Mouse (Mus musculus): Measurements from ENCODE around the gene Zfp644. TPM values are rescaled to one million over a fixed set of nuclear protein-coding genes. Genes with fewer than 3 reads are reported as not detected.

The Zfp644 gene
- total and polyA plus RNA-seq, 3 experiments: 15.1 to 28.7 (median 17.7) TPM

DNA sequence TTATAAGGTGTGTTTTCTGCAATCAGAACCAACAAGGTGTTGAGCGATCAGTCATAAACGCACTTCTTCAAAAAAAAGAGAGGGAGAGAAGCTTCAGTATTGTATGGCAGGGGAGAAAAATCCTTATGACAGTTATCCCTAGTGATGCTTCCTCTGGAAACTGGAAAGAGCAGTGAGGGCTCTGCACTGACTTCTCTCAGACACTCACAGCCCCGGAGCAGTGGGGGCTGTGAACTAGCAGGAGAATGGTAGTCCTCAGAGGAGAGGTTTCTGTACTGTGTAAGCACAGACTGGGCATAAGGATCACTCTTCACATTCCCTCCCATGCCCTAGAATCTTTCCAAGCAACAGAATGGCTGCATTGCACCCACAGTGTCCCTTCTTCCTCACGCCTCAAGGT lies 122.0 kb downstream of the Zfp644 start:
- H3K9me3 ChIP-seq (replicated peaks; ENCODE audit: low read length): peaks cover 3% of the 10 kb centered on the region
- no peaks in the 10 kb centered on the region for H3K79me2 ChIP-seq (replicated peaks; ENCODE audit: control insufficient read depth, extremely low read depth, insufficient read depth, poor library complexity, severe bottlenecking)
- no peak for TF ChIP-seq USF1 (IDR thresholded peaks at IDR 0.05; ENCODE audit: low read depth, low read length)
- TF ChIP-seq MAX (IDR thresholded peaks at IDR 0.05; ENCODE audit: low read length): no peak
- TF ChIP-seq ZMIZ1 (IDR thresholded peaks at IDR 0.05; ENCODE audit: low read depth, low read length): no peak
- no peak for TF ChIP-seq TCF12 (IDR thresholded peaks at IDR 0.05; ENCODE audit: low read depth, low read length)
- TF ChIP-seq ZNF384 (IDR thresholded peaks at IDR 0.05; ENCODE audit: low read depth, low read length): no peak
- no peak for TF ChIP-seq ZKSCAN1 (IDR thresholded peaks at IDR 0.05; ENCODE audit: borderline replicate concordance, low read depth, low read length)
- TF ChIP-seq JUN (IDR thresholded peaks at IDR 0.05; ENCODE audit: insufficient read depth, low read depth, low read length): no peak
- no peak for TF ChIP-seq PAX5 (IDR thresholded peaks at IDR 0.05; ENCODE audit: low read length)
- TF ChIP-seq CHD1 (IDR thresholded peaks at IDR 0.05; ENCODE audit: low read depth, low read length): no peak
- no peak for TF ChIP-seq POLR2A (IDR thresholded peaks at IDR 0.05; ENCODE audit: low read depth, low read length)
- TF ChIP-seq NRF1 (IDR thresholded peaks at IDR 0.05; ENCODE audit: low read depth, low read length): no peak
- TF ChIP-seq POLR2AphosphoS2 (IDR thresholded peaks at IDR 0.05; ENCODE audit: low read depth, low read length): no peak
- no peak for TF ChIP-seq MXI1 (IDR thresholded peaks at IDR 0.05; ENCODE audit: low read depth, low read length)
- TF ChIP-seq CHD2 (IDR thresholded peaks at IDR 0.05; ENCODE audit: low read length): no peak
- TF ChIP-seq RAD21 (IDR thresholded peaks at IDR 0.05; ENCODE audit: low read depth, low read length): no peak
- no peak for TF ChIP-seq NELFE (IDR thresholded peaks at IDR 0.05; ENCODE audit: low read depth, low read length)
- no peaks in the 10 kb centered on the region for H3K27me3 ChIP-seq (replicated peaks)
- no peaks in the 10 kb centered on the region for H3K36me3 ChIP-seq (replicated peaks in 1 of 2; ENCODE audit: control insufficient read depth in 1 of 2, insufficient read depth in 1 of 2, low read length in 1 of 2)
- H3K9ac ChIP-seq (ENCODE audit: insufficient read depth, low read depth): no peak overlapping the region
- DNase-seq (ENCODE audit: extremely low read depth): no peak
- no peaks in the 10 kb centered on the region for H3K4me1 ChIP-seq (ENCODE audit: control insufficient read depth in 1 of 2, insufficient read depth in 2 of 2)
- in situ Hi-C loops (cut with MboI; ENCODE audit: low pct_ligation_motif_present, low pct_unique_long_range_greater_than_20kb, low sequenced_read_pairs) (no loop called here), dilution Hi-C loops (cut with MboI; ENCODE audit: extremely low pct_ligation_motif_present, extremely low pct_unique_long_range_greater_than_20kb, low sequenced_read_pairs) (no loop called here)
- H3K27ac ChIP-seq (ENCODE audit: insufficient read depth, low read depth): no peak overlapping the region
- H3K4me3 ChIP-seq (replicated peaks in 1 of 3; ENCODE audit: low read depth in 2 of 3, low read length in 2 of 3, poor library complexity in 1 of 3): no peak overlapping the region
- no peak overlapping the region for H3K4me2 ChIP-seq (ENCODE audit: insufficient read depth, low read depth, poor library complexity, severe bottlenecking)

DNA sequence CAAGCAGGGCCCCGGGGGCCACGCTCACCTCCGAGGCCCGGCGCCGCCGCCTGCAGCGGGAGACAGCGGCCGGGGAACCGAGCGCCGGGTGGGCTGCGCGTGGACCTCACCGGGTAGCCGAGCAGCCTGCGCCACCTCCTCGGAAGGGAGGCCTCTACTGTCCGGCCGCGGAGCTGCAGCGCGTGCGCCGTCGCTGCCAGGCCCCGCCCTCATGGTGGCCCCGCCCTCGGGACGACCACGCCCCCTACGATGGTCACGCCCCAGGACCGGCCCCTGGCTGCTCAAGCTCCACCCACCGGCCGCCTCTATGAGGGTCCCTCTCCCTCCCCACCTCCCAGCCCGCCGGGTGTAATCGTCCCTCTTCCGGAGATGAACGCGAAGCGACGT lies 122.5 kb downstream of the Zfp644 start:
- Histone ChIP-seq H3K27me3 (replicated peaks) (no peaks in the 10 kb centered on the region), H3K4me1 (ENCODE audit: control insufficient read depth in 1 of 2, insufficient read depth in 2 of 2) (no peaks in the 10 kb centered on the region), H3K4me3 (replicated peaks in 1 of 3; ENCODE audit: low read depth in 2 of 3, low read length in 2 of 3, poor library complexity in 1 of 3) (no peak overlapping the region), H3K36me3 (replicated peaks in 1 of 2; ENCODE audit: control insufficient read depth in 1 of 2, insufficient read depth in 1 of 2, low read length in 1 of 2) (no peaks in the 10 kb centered on the region), H3K9ac (ENCODE audit: insufficient read depth, low read depth) (no peak overlapping the region), H3K79me2 (replicated peaks; ENCODE audit: control insufficient read depth, extremely low read depth, insufficient read depth, poor library complexity, severe bottlenecking) (no peaks in the 10 kb centered on the region), H3K4me2 (ENCODE audit: insufficient read depth, low read depth, poor library complexity, severe bottlenecking) (no peak overlapping the region), H3K9me3 (replicated peaks; ENCODE audit: low read length) (peaks cover 3% of the 10 kb centered on the region), H3K27ac (ENCODE audit: insufficient read depth, low read depth) (no peak overlapping the region)
- in situ Hi-C loops (cut with MboI; ENCODE audit: low pct_ligation_motif_present, low pct_unique_long_range_greater_than_20kb, low sequenced_read_pairs) (no loop called here), dilution Hi-C loops (cut with MboI; ENCODE audit: extremely low pct_ligation_motif_present, extremely low pct_unique_long_range_greater_than_20kb, low sequenced_read_pairs) (no loop called here)
- no peak for DNase-seq (ENCODE audit: extremely low read depth)
- TF ChIP-seq NRF1 (IDR thresholded peaks at IDR 0.05; ENCODE audit: low read depth, low read length) (no peak), E2F4 (IDR thresholded peaks at IDR 0.05; ENCODE audit: insufficient replicate concordance, low read depth, low read length) (no peak), MAFK (IDR thresholded peaks at IDR 0.05; ENCODE audit: insufficient replicate concordance, low read length) (no peak), NELFE (IDR thresholded peaks at IDR 0.05; ENCODE audit: low read depth, low read length) (no peak), EP300 (IDR thresholded peaks at IDR 0.05; ENCODE audit: low read length) (no peak), POLR2A (IDR thresholded peaks at IDR 0.05; ENCODE audit: low read depth, low read length) (no peak), RAD21 (IDR thresholded peaks at IDR 0.05; ENCODE audit: low read depth, low read length) (no peak), ELF1 (IDR thresholded peaks at IDR 0.05; ENCODE audit: low read depth, low read length) (no peak), USF1 (IDR thresholded peaks at IDR 0.05; ENCODE audit: low read depth, low read length) (no peak), JUND (conservative IDR thresholded peaks at IDR 0.05; ENCODE audit: low read depth, low read length) (no peak), BHLHE40 (IDR thresholded peaks at IDR 0.05; ENCODE audit: low read depth, low read length) (no peak), SIN3A (IDR thresholded peaks at IDR 0.05; ENCODE audit: low read length) (no peak), HCFC1 (IDR thresholded peaks at IDR 0.05; ENCODE audit: low read depth, low read length) (no peak), ETS1 (conservative IDR thresholded peaks at IDR 0.05; ENCODE audit: low read depth, low read length) (no peak)
